Comparison of ENCODE assay signal across 17 mouse cellular contexts in genomic region chr4:105476332-105476731, GRCm38 (mm10).
DNase-seq lines count a peak whose midpoint lies in the region; ATAC-seq and TF ChIP-seq lines count a peak whose summit lies in the region.
"Had no signal": no experiment of that assay in that cellular context is flagged by ENCODE, and none has a peak within 500 bp of the region (broad histone marks: within the 10 kb centered on the region; RNA-seq: fewer than 3 reads in every experiment).

No protein-coding gene starts in this region.

- peaks cover 27% of the 10 kb centered on the region for H3K4me1 ChIP-seq in forebrain, embryonic 12.5 days
- peaks cover 9% of the 10 kb centered on the region for H3K4me1 ChIP-seq in hindbrain, embryonic 12.5 days
- H3K4me1 ChIP-seq in limb, embryonic 14.5 days (ENCODE audit: control insufficient read depth, insufficient read depth, low read length) = peaks cover 9% of the 10 kb centered on the region
- H3K4me1 ChIP-seq in lung, adult 2 months (ENCODE audit: control insufficient read depth, insufficient read depth, low read length) = no peaks in the 10 kb centered on the region
- H3K4me1 ChIP-seq: heart, embryonic 15.5 days; liver, embryonic 12.5 days had no signal

- no peak for TF ChIP-seq POLR2A in limb, embryonic 14.5 days (IDR thresholded peaks at IDR 0.05; ENCODE audit: borderline replicate concordance, extremely low read depth, insufficient read depth, insufficient read length)
- TF ChIP-seq POLR2A in lung, adult 2 months (IDR thresholded peaks at IDR 0.05; ENCODE audit: borderline replicate concordance, extremely low read depth, low read depth, low read length) = no peak

- H3K4me3 ChIP-seq in forebrain, embryonic 12.5 days (replicated peaks) = no peak overlapping the region
- H3K4me3 ChIP-seq in hindbrain, embryonic 12.5 days = no peak overlapping the region
- no peak overlapping the region for H3K4me3 ChIP-seq in limb, embryonic 14.5 days (replicated peaks; ENCODE audit: low read length)
- no peak overlapping the region for H3K4me3 ChIP-seq in lung, adult 2 months (replicated peaks; ENCODE audit: extremely low read depth, low read depth, low read length)
- H3K4me3 ChIP-seq: embryonic facial prominence, embryonic 13.5 days; heart, embryonic 15.5 days; liver, embryonic 12.5 days; megakaryocyte, embryonic 14.5 days had no signal

- no peak overlapping the region for H3K4me2 ChIP-seq in forebrain, embryonic 12.5 days
- H3K4me2 ChIP-seq in hindbrain, embryonic 12.5 days (replicated peaks) = no peak overlapping the region
- H3K4me2 ChIP-seq in limb, embryonic 14.5 days (replicated peaks; ENCODE audit: low read depth, low read length, severe bottlenecking) = no peak overlapping the region
- H3K4me2 ChIP-seq: embryonic facial prominence, embryonic 13.5 days; heart, embryonic 15.5 days; liver, embryonic 12.5 days had no signal

- ATAC-seq in forebrain, embryonic 12.5 days (ENCODE audit: low FRiP score) = no peak
- ATAC-seq in hindbrain, embryonic 12.5 days (ENCODE audit: low FRiP score) = no peak
- ATAC-seq in limb, embryonic 14.5 days (ENCODE audit: low FRiP score, low read depth) = no peak
- ATAC-seq: inflammation-experienced regulatory T-cells, adult 6 months; liver, embryonic 12.5 days; lung, postnatal 0 days had no signal

- WGBS in forebrain, embryonic 12.5 days = 28% methylated on average over 4 of the region's 4 CpGs
- WGBS in hindbrain, embryonic 12.5 days = 72% methylated on average over 4 of the region's 4 CpGs
- WGBS in limb, embryonic 14.5 days = 57% methylated on average over 4 of the region's 4 CpGs
- 91% methylated on average over 4 of the region's 4 CpGs for WGBS in lung, adult 2 months

- H3K9me3 ChIP-seq in forebrain, embryonic 12.5 days = no peaks in the 10 kb centered on the region
- no peaks in the 10 kb centered on the region for H3K9me3 ChIP-seq in hindbrain, embryonic 12.5 days (replicated peaks)
- H3K9me3 ChIP-seq in limb, embryonic 14.5 days (ENCODE audit: control insufficient read depth, low read length) = no peaks in the 10 kb centered on the region
- H3K9me3 ChIP-seq: embryonic facial prominence, embryonic 13.5 days; heart, embryonic 15.5 days; liver, embryonic 12.5 days; megakaryocyte, embryonic 14.5 days had no signal

- no peaks in the 10 kb centered on the region for H3K27me3 ChIP-seq in forebrain, embryonic 12.5 days
- H3K27me3 ChIP-seq in hindbrain, embryonic 12.5 days = no peaks in the 10 kb centered on the region
- no peaks in the 10 kb centered on the region for H3K27me3 ChIP-seq in limb, embryonic 14.5 days (ENCODE audit: control insufficient read depth, insufficient read depth, low read length)
- H3K27me3 ChIP-seq: embryonic facial prominence, embryonic 13.5 days; heart, embryonic 15.5 days; liver, embryonic 12.5 days had no signal

- TF ChIP-seq CTCF in lung, adult 2 months (IDR thresholded peaks at IDR 0.05; ENCODE audit: insufficient read depth, low read length) = no peak

- H3K27ac ChIP-seq in forebrain, embryonic 12.5 days = peak overlapping the region; percentile 76
- H3K27ac ChIP-seq in hindbrain, embryonic 12.5 days = 0 out of 2 replicates have a peak overlapping the region, but pooled peaks have one; percentile 35
- H3K27ac ChIP-seq in limb, embryonic 14.5 days (replicated peaks; ENCODE audit: low read depth, low read length) = peak overlapping the region; percentile 43; the same call in 1 of the 2 replicates
- H3K27ac ChIP-seq: embryonic facial prominence, embryonic 13.5 days; heart, embryonic 15.5 days; liver, embryonic 12.5 days had no signal

- H3K36me3 ChIP-seq in forebrain, embryonic 12.5 days (replicated peaks) = no peaks in the 10 kb centered on the region
- H3K36me3 ChIP-seq in hindbrain, embryonic 12.5 days = no peaks in the 10 kb centered on the region
- H3K36me3 ChIP-seq in limb, embryonic 14.5 days (ENCODE audit: control insufficient read depth, insufficient read depth, low read length) = no peaks in the 10 kb centered on the region
- H3K36me3 ChIP-seq: embryonic facial prominence, embryonic 13.5 days; G1E; heart, embryonic 15.5 days; liver, embryonic 12.5 days had no signal

- H3K9ac ChIP-seq in forebrain, embryonic 12.5 days = no peak overlapping the region
- no peak overlapping the region for H3K9ac ChIP-seq in hindbrain, embryonic 12.5 days
- H3K9ac ChIP-seq in limb, embryonic 14.5 days (ENCODE audit: low read depth, low read length, severe bottlenecking) = no peak overlapping the region
- H3K9ac ChIP-seq: embryonic facial prominence, embryonic 13.5 days; heart, embryonic 15.5 days; liver, embryonic 12.5 days had no signal

- DNase-seq in layer of hippocampus, postnatal 10 days (ENCODE audit: low spot score in 2 of 2) = peak; percentile 11 to 21
- DNase-seq in layer of hippocampus, adult 11-12 months (ENCODE audit: low spot score) = no peak
- DNase-seq in limb, embryonic 14.5 days (ENCODE audit: low spot score) = no peak
- DNase-seq in lung, adult 2 months = no peak
- no peak for DNase-seq in T-cell, adult 2 months (ENCODE audit: low spot score)
- DNase-seq in B cell, adult 2 months = no peak
- DNase-seq: adrenal gland, postnatal 36 days; cerebellum, postnatal 25 days had no signal

Comparison
In these comparisons a context has a peak if more than half of its experiments do, and no peak if none do; other contexts are left out.
1. DNase-seq: peak in layer of hippocampus, postnatal 10 days (2 of 2); none in layer of hippocampus, adult 11-12 months (single experiment), limb, embryonic 14.5 days (single experiment), lung, adult 2 months (single experiment), T-cell, adult 2 months (single experiment) and B cell, adult 2 months (0 of 2).
2. Peak in every context shown above with its lines, with median percentiles within 50 percentile points of each other: H3K27ac ChIP-seq.